Mouse (Mus musculus) neural tube, embryonic 13.5 days (tissue): ENCODE measurements around the gene Olfr1371. TPM values are rescaled to one million over a fixed set of nuclear protein-coding genes. Genes with fewer than 3 reads are reported as not detected.
A peak's percentile ranks its signal among the peaks of the same experiment; 100 is the strongest.
"Not testable (repeated sequence)": the region's sequence is repeated elsewhere in the genome, so short reads cannot be mapped to it uniquely, and the experiment has no call there.

Source experiments
- ATAC-seq: fragments of 200-750 bp; cut with Nextera tagmentation; 2 replicates; pipeline ENCODE4 v1.8.0; 2017; ENCODE audit warnings: low read depth, mild to moderate bottlenecking, moderate TSS enrichment, moderate library complexity
- H3K27ac ChIP-seq: fragments of 300-500 bp; sonication (generic); replicated peaks from 2 replicates; pipeline ENCODE4 v1.5.1; 2015; ENCODE audit warnings: moderate library complexity, mild to moderate bottlenecking, inconsistent platforms
- H3K27me3 ChIP-seq: fragments of 300-500 bp; sonication (generic); 2 replicates; pipeline ENCODE4 v1.6.1; 2015; ENCODE audit warnings: mild to moderate bottlenecking, inconsistent platforms
- H3K36me3 ChIP-seq: fragments of 300-500 bp; sonication (generic); 2 replicates; pipeline ENCODE4 v1.6.1; 2015; ENCODE audit warnings: mild to moderate bottlenecking, inconsistent platforms
- H3K4me1 ChIP-seq: fragments of 300-500 bp; sonication (generic); replicated peaks from 2 replicates; pipeline ENCODE4 v1.6.1; 2015; ENCODE audit warnings: inconsistent platforms
- H3K4me2 ChIP-seq: fragments of 300-500 bp; sonication (generic); 2 replicates; pipeline ENCODE4 v1.6.1; 2015; ENCODE audit warnings: inconsistent platforms, mild to moderate bottlenecking, moderate library complexity
- H3K4me3 ChIP-seq: fragments of 300-500 bp; sonication (generic); 2 replicates; pipeline ENCODE4 v1.5.1; 2015; ENCODE audit warnings: mild to moderate bottlenecking, inconsistent platforms
- H3K9ac ChIP-seq: fragments of 300-500 bp; sonication (generic); 2 replicates; pipeline ENCODE4 v1.6.1; 2015; ENCODE audit warnings: moderate library complexity, mild to moderate bottlenecking, inconsistent platforms
- H3K9me3 ChIP-seq: fragments of 300-500 bp; sonication (generic); 2 replicates; pipeline ENCODE4 v1.6.1; 2016; ENCODE audit warnings: inconsistent platforms
- WGBS: fragments of 180-500 bp; shearing (Covaris S2); methylation state at CpG from one replicate; pipeline ENCODE4 v1.1.7; 2015; 5-methylcytosine and 5-hydroxymethylcytosine counted together
- polyA plus RNA-seq: library from polyadenylated mRNA; unstranded; fragments of >200 nt; fragmentation: Nextera tagmentation; extraction: Ambion mirVana; gene quantifications from 2 replicates; pipeline ENCODE4 v1.2.1, GENCODE M21; 2015

Olfr1371 gene
- polyA plus RNA-seq, 1 experiment from 2014 or later: not detected

DNA sequence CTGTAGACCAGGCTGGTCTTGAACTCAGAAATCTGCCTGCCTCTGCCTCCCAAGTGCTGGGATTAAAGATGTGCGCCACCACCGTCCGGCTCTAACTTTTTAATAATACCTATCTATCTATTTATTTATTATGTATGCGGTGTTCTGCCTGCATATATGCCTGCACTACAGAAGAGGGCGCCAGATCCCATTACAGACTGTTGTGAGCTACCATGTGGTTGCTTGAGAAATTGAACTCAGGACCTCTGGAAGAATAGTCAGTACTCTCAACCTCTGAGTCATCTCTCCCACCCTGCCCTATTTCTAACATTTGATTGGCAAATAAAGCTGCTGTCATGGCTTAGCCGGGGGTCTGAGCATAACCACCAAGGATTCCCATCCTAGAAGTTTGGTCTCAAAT, 9.1 kb upstream of the Olfr1371 start:
- WGBS: 79% methylated on average over 6 of the region's 6 CpGs
- no peak for ATAC-seq

DNA sequence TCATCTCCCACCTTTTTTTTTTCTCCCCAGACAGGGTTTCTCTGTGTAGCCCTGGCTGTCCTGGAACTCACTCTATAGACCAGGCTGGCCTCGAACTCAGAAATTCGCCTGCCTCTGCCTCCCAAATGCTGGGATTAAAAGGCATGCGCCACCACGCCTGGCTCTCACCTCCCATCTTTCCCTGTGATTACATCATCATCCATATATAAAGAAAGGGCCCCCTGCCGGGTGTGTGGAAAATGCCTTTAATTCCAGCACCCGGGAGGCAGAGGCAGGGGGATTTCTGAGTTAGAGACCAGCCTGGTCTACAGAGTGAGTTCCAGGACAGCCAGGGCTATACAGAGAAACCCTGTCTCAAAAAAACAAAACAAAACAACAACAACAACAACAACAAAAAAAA, 8.1 kb upstream of the Olfr1371 start:
- not testable (repeated sequence) for H3K9ac ChIP-seq, H3K4me1 ChIP-seq, H3K27ac ChIP-seq, H3K4me3 ChIP-seq, H3K36me3 ChIP-seq, H3K9me3 ChIP-seq, H3K4me2 ChIP-seq, ATAC-seq
- 85% methylated on average over 6 of the region's 6 CpGs for WGBS
- 0 out of 2 replicates have a peak, but pooled peaks cover 16% of the 10 kb centered on the region for H3K27me3 ChIP-seq

More for the DNA sequence above, 9.1 kb upstream of the Olfr1371 start:
- Histone ChIP-seq H3K36me3 (no peaks in the 10 kb centered on the region), H3K4me2 (no peak overlapping the region), H3K27ac (no peak overlapping the region), H3K9me3 (no peaks in the 10 kb centered on the region), H3K27me3 (0 out of 2 replicates have a peak, but pooled peaks cover 16% of the 10 kb centered on the region), H3K9ac (no peak overlapping the region), H3K4me3 (no peak overlapping the region), H3K4me1 (0 out of 2 replicates have a peak, but pooled peaks cover 2% of the 10 kb centered on the region)

DNA sequence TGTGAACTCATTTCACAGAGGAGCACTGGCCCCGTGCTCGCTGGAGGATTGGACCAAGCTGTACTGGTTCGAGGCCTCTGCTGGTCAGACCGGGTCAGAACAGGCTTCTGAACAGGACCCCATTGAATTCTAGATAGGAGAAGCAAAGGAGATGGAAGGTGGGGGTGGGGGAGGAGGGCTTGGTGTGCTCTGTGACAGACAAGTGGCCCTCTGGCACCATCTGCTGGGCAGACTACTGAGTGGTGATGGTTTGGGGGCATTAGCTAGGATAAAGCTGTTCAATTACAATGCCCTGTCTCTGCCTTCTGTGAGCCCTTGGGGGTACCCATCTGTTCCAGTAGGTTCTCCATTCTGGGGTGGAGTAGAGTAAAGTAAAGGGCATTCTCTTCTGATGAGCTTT, 6.5 kb upstream of the Olfr1371 start:
- 9% methylated on average over 4 of the region's 4 CpGs for WGBS
- peak overlapping the region; percentile 23; the same call in 1 of the 2 replicates for H3K4me2 ChIP-seq

DNA sequence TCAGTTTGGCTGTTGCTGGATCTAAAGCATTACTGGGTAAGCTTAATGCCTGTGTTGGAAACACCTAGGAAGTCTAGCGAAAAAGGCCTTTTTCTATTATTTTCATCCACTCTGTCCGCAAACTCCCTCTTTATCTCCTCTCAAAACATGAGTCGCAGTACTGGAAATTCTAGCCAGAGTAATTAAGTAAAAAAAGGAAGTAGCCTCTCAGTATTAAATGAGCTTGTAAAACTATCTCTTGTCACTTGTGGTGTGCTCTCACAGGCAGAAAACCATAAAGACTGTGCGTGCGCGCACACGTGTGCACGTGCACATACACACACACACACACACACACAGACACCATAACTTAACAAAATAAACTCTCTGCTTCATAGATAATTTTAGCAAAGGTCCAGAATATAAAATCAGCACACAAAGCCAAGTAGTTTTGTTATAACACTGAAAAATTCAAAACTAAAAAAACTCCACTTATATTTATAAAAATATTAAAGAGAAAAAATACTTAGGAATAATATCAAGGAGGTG, 17.2 kb downstream of the Olfr1371 start:
- 96% methylated on average over 8 of the region's 8 CpGs for WGBS
- not testable (repeated sequence) for H3K27me3 ChIP-seq, H3K4me2 ChIP-seq, H3K9ac ChIP-seq, H3K27ac ChIP-seq, ATAC-seq, H3K36me3 ChIP-seq, H3K9me3 ChIP-seq, H3K4me3 ChIP-seq, H3K4me1 ChIP-seq

More for the DNA sequence above, 6.5 kb upstream of the Olfr1371 start:
- Histone ChIP-seq H3K27me3 (0 out of 2 replicates have a peak, but pooled peaks cover 16% of the 10 kb centered on the region), H3K4me3 (no peak overlapping the region), H3K4me1 (0 out of 2 replicates have a peak, but pooled peaks cover 2% of the 10 kb centered on the region), H3K9ac (peak overlapping the region; percentile 28; the same call in 1 of the 2 replicates), H3K36me3 (no peaks in the 10 kb centered on the region), H3K9me3 (no peaks in the 10 kb centered on the region), H3K27ac (no peak overlapping the region)
- peak; percentile 67; the same call in 1 of the 2 replicates for ATAC-seq

DNA sequence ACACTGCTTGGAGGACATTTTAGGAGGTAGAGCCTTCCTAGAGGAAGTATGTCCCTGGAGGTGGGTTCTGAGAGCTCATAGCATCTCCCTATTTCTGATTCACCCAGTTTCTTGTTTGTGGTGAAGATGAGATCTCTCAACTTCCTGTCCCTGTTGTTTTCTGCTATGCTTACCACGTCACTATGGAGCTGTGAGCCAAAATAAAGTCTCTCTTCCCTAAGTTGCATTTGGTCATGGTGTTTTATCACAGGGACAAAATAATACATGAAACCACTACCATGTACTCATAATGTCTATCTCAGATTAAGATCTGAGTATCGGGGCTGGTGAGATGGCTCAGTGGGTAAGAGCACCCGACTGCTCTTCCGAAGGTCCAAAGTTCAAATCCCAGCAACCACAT, 33.1 kb downstream of the Olfr1371 start:
- not testable (repeated sequence) for H3K27me3 ChIP-seq, H3K4me1 ChIP-seq, H3K4me3 ChIP-seq, H3K27ac ChIP-seq, H3K4me2 ChIP-seq, ATAC-seq, H3K9me3 ChIP-seq, H3K36me3 ChIP-seq, H3K9ac ChIP-seq
- 91% methylated on average over 4 of the region's 4 CpGs for WGBS

DNA sequence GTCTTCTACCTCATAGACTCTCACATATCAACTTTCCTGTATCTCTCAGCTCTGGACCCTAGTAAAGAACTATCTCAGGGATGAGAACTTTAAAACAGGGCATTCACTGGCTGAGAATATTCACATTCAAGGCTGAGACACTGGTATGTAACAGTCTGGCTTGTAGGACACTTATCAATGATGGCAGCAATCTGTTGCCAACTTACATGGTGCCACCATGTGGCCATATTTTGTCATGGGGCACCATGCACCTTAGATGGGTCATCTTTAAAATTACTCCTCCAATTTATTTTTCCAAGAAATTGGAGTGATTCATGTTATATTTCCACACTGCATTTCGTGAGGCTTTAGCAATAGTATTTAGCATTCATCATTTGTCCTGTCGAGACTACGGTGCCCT, 33.9 kb downstream of the Olfr1371 start:
- not testable (repeated sequence) for H3K4me1 ChIP-seq, H3K9ac ChIP-seq, ATAC-seq, H3K27me3 ChIP-seq, H3K4me2 ChIP-seq, H3K9me3 ChIP-seq, H3K4me3 ChIP-seq, H3K27ac ChIP-seq, H3K36me3 ChIP-seq
- WGBS: 85% methylated on average over 2 of the region's 3 CpGs

DNA sequence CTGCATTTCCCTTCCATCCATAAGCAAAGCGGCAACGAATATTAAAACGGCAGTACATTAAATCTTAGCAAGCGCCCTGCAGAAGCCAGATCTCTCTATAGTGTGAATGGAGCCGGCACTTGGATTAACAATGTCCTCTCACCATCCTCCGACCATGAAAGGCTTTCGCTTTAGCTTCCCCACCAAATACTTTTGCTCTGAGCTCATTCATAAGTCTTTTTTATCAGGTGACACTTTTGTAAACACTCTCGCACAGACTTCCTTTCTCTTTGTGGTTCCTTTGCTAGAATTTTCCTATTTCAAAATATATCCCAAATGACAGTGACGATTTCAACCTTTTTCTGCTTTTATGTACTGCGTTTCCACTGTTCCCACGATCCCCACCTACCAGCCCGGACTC, 45.3 kb downstream of the Olfr1371 start:
- Histone ChIP-seq H3K36me3 (no peaks in the 10 kb centered on the region), H3K4me2 (peak overlapping the region; percentile 61), H3K27ac (no peak overlapping the region), H3K27me3 (peaks cover 63% of the 10 kb centered on the region), H3K9me3 (no peaks in the 10 kb centered on the region), H3K9ac (0 out of 2 replicates have a peak overlapping the region, but pooled peaks have one; percentile 17), H3K4me1 (peaks cover 11% of the 10 kb centered on the region; the same call in 1 of the 2 replicates), H3K4me3 (peak overlapping the region; percentile 38)
- no peak for ATAC-seq
- WGBS: 26% methylated on average over 12 of the region's 12 CpGs

DNA sequence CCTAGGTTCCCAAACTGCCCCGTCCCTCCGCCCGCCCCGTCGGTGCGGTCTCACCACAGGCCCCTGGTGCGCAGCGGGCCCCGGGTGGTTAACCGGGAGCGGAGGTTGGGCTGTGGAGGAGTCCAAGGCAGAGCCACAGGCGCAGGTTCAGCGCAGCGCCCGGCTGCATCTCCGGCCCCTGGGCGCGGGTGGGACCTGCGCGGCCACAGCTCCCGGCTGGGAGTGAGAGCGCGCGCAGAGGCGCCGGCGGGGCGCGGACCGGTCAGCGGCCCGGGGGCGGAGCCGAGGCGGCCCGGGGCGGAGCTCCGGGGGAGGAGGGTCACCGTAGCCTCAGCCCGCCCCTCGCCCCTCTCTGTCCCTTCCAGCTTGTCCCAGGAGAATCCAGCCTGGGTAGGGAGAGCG, 45.9 kb downstream of the Olfr1371 start:
- not testable (repeated sequence) for H3K9me3 ChIP-seq, H3K36me3 ChIP-seq, H3K27ac ChIP-seq
- peaks cover 11% of the 10 kb centered on the region; the same call in 1 of the 2 replicates for H3K4me1 ChIP-seq
- peak overlapping the region; percentile 61 for H3K4me2 ChIP-seq
- peak overlapping the region; percentile 38 for H3K4me3 ChIP-seq
- ATAC-seq: peak; percentile 65; the same call in 1 of the 2 replicates
- 2% methylated on average over 29 of the region's 42 CpGs for WGBS
- 0 out of 2 replicates have a peak overlapping the region, but pooled peaks have one; percentile 34 for H3K9ac ChIP-seq
- peaks cover 65% of the 10 kb centered on the region for H3K27me3 ChIP-seq

DNA sequence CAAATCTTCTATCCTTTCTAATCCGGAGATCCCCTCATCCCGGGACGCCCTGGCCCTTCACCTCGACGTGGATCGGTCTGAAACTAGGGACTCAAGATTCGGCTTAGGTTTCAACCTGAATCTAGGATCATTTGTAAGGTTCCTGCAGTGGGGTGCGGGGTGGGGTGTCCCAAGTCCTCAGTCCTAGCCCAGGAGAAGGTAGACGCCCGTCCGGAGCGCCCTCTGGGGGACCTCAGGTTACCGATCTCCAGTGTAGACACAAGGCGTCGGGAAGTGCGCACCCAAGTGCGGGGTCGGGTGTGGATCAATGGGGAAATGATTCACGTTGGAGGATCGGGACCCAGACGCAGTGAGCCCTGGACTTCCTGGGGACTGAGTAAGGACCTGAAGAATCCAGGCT, 46.7 kb downstream of the Olfr1371 start:
- Histone ChIP-seq H3K4me3 (no peak overlapping the region), H3K4me2 (peak overlapping the region; percentile 61; the same call in 1 of the 2 replicates), H3K27ac (no peak overlapping the region), H3K9me3 (no peaks in the 10 kb centered on the region), H3K9ac (no peak overlapping the region), H3K27me3 (peaks cover 66% of the 10 kb centered on the region), H3K36me3 (no peaks in the 10 kb centered on the region), H3K4me1 (peaks cover 11% of the 10 kb centered on the region; the same call in 1 of the 2 replicates)
- ATAC-seq: no peak
- 2% methylated on average over 21 of the region's 21 CpGs for WGBS

DNA sequence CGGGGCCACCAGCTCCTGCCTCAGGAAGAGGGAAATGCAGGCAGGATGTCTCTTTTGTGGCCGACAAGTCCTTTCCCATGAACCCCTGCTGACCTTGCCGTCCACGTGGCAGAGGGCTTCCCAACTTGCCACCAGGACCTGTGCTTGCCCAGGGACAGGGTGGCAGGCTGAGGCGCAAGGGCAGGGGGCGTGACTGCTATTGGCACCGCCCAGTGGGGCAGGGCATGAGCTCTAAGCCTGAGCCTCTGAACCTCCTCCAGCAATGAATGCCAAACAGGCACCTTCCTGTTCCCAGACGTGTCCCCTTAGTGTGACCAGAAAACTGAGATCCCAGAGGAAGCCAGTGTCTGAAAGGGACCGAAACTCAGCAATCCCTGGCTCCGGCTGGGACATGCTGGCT, 49.9 kb downstream of the Olfr1371 start:
- no peaks in the 10 kb centered on the region for H3K9me3 ChIP-seq
- H3K27ac ChIP-seq: no peak overlapping the region
- H3K4me2 ChIP-seq: no peak overlapping the region
- H3K4me3 ChIP-seq: no peak overlapping the region
- H3K9ac ChIP-seq: no peak overlapping the region
- H3K4me1 ChIP-seq: peaks cover 11% of the 10 kb centered on the region; the same call in 1 of the 2 replicates
- 31% methylated on average over 10 of the region's 10 CpGs for WGBS
- peaks cover 46% of the 10 kb centered on the region for H3K27me3 ChIP-seq
- no peak for ATAC-seq
- no peaks in the 10 kb centered on the region for H3K36me3 ChIP-seq
